Mouse (Mus musculus): ENCODE data around the gene Methig1. TPM values are rescaled to one million over a fixed set of nuclear protein-coding genes. Genes with fewer than 3 reads are reported as not detected.

Gene Methig1
- polyA plus RNA-seq, 1 experiment from 2014 or later: not detected

GRCm38 (mm10) chr15:100387544-100388223 lies 34.7 kb downstream of the Methig1 start:
- no peak overlapping the region for H3K9ac ChIP-seq
- peaks cover 4% of the 10 kb centered on the region for H3K36me3 ChIP-seq (ENCODE audit: poor library complexity, severe bottlenecking)
- no peaks in the 10 kb centered on the region for H3K9me3 ChIP-seq (replicated peaks)
- H3K4me3 ChIP-seq: no peak overlapping the region
- no peak overlapping the region for H3K4me2 ChIP-seq
- no peaks in the 10 kb centered on the region for H3K4me1 ChIP-seq
- 93% methylated on average over 17 of the region's 17 CpGs for WGBS
- H3K27me3 ChIP-seq: no peaks in the 10 kb centered on the region
- H3K27ac ChIP-seq: no peak overlapping the region
- ATAC-seq: no peak

GRCm38 (mm10) chr15:100388224-100388835 lies 35.4 kb downstream of the Methig1 start:
- Histone ChIP-seq H3K27ac (no peak overlapping the region), H3K4me1 (no peaks in the 10 kb centered on the region), H3K9ac (no peak overlapping the region), H3K4me3 (no peak overlapping the region), H3K36me3 (ENCODE audit: poor library complexity, severe bottlenecking) (peaks cover 11% of the 10 kb centered on the region), H3K27me3 (no peaks in the 10 kb centered on the region), H3K9me3 (replicated peaks) (no peaks in the 10 kb centered on the region), H3K4me2 (no peak overlapping the region)
- 94% methylated on average over 13 of the region's 16 CpGs for WGBS
- ATAC-seq: no peak

GRCm38 (mm10) chr15:100388886-100389285 lies 35.9 kb downstream of the Methig1 start:
- 59% methylated on average over 9 of the region's 9 CpGs for WGBS
- no peak overlapping the region for H3K27ac ChIP-seq
- H3K4me3 ChIP-seq: no peak overlapping the region
- H3K4me2 ChIP-seq: no peak overlapping the region
- peaks cover 16% of the 10 kb centered on the region for H3K36me3 ChIP-seq (ENCODE audit: poor library complexity, severe bottlenecking)
- H3K27me3 ChIP-seq: no peaks in the 10 kb centered on the region
- no peak for ATAC-seq
- no peaks in the 10 kb centered on the region for H3K4me1 ChIP-seq
- H3K9me3 ChIP-seq (replicated peaks): no peaks in the 10 kb centered on the region
- no peak overlapping the region for H3K9ac ChIP-seq

- ATAC-seq: no peak
- WGBS: 87% methylated on average over 7 of the region's 7 CpGs
- no peaks in the 10 kb centered on the region for H3K9me3 ChIP-seq (replicated peaks)
- no peaks in the 10 kb centered on the region for H3K27me3 ChIP-seq
- no peak overlapping the region for H3K4me2 ChIP-seq
- no peak overlapping the region for H3K9ac ChIP-seq
- H3K27ac ChIP-seq: no peak overlapping the region
- H3K4me1 ChIP-seq: no peaks in the 10 kb centered on the region
- no peak overlapping the region for H3K4me3 ChIP-seq
- peaks cover 38% of the 10 kb centered on the region for H3K36me3 ChIP-seq (ENCODE audit: poor library complexity, severe bottlenecking)
Observed at GRCm38 (mm10) chr15:100391066-100391465, 38.1 kb downstream of the Methig1 start.

GRCm38 (mm10) chr15:100391599-100391998 lies 38.6 kb downstream of the Methig1 start:
- Histone ChIP-seq H3K27me3 (no peaks in the 10 kb centered on the region), H3K36me3 (ENCODE audit: poor library complexity, severe bottlenecking) (peaks cover 43% of the 10 kb centered on the region), H3K27ac (no peak overlapping the region), H3K4me2 (no peak overlapping the region), H3K4me3 (no peak overlapping the region), H3K9me3 (replicated peaks) (no peaks in the 10 kb centered on the region), H3K4me1 (no peaks in the 10 kb centered on the region), H3K9ac (no peak overlapping the region)
- WGBS: 94% methylated on average over 7 of the region's 7 CpGs
- ATAC-seq: no peak

GRCm38 (mm10) chr15:100393016-100393415 lies 40.1 kb downstream of the Methig1 start:
- peaks cover 58% of the 10 kb centered on the region for H3K36me3 ChIP-seq (ENCODE audit: poor library complexity, severe bottlenecking)

GRCm38 (mm10) chr15:100395561-100395960 lies 42.6 kb downstream of the Methig1 start:
- Histone ChIP-seq H3K4me3 (no peak overlapping the region), H3K27ac (no peak overlapping the region), H3K9ac (no peak overlapping the region), H3K27me3 (no peaks in the 10 kb centered on the region), H3K36me3 (ENCODE audit: poor library complexity, severe bottlenecking) (peaks cover 82% of the 10 kb centered on the region), H3K4me1 (no peaks in the 10 kb centered on the region), H3K4me2 (no peak overlapping the region), H3K9me3 (replicated peaks) (no peaks in the 10 kb centered on the region)
- ATAC-seq: no peak
- WGBS: 100% methylated on average over 3 of the region's 3 CpGs

More at GRCm38 (mm10) chr15:100393016-100393415, 40.1 kb downstream of the Methig1 start:
- Histone ChIP-seq H3K9ac (no peak overlapping the region), H3K4me1 (no peaks in the 10 kb centered on the region), H3K27ac (no peak overlapping the region), H3K27me3 (no peaks in the 10 kb centered on the region), H3K9me3 (replicated peaks) (no peaks in the 10 kb centered on the region), H3K4me3 (no peak overlapping the region), H3K4me2 (no peak overlapping the region)
- 87% methylated on average over 11 of the region's 11 CpGs for WGBS
- no peak for ATAC-seq

GRCm38 (mm10) chr15:100400592-100401250 lies 47.8 kb downstream of the Methig1 start:
- H3K4me1 ChIP-seq: no peaks in the 10 kb centered on the region
- H3K4me3 ChIP-seq: no peak overlapping the region
- WGBS: 87% methylated on average over 16 of the region's 16 CpGs
- H3K36me3 ChIP-seq (ENCODE audit: poor library complexity, severe bottlenecking): peaks cover 98% of the 10 kb centered on the region
- no peaks in the 10 kb centered on the region for H3K9me3 ChIP-seq (replicated peaks)
- no peak for ATAC-seq
- no peak overlapping the region for H3K4me2 ChIP-seq
- no peaks in the 10 kb centered on the region for H3K27me3 ChIP-seq
- H3K27ac ChIP-seq: no peak overlapping the region
- H3K9ac ChIP-seq: no peak overlapping the region

- H3K9ac ChIP-seq: no peak overlapping the region
- ATAC-seq: no peak
- no peak overlapping the region for H3K4me2 ChIP-seq
- H3K4me1 ChIP-seq: no peaks in the 10 kb centered on the region
- WGBS: 97% methylated on average over 4 of the region's 4 CpGs
- peaks cover 94% of the 10 kb centered on the region for H3K36me3 ChIP-seq (ENCODE audit: poor library complexity, severe bottlenecking)
- H3K27me3 ChIP-seq: no peaks in the 10 kb centered on the region
- H3K9me3 ChIP-seq (replicated peaks): no peaks in the 10 kb centered on the region
- H3K4me3 ChIP-seq: no peak overlapping the region
- H3K27ac ChIP-seq: no peak overlapping the region
Observed at GRCm38 (mm10) chr15:100401811-100402210, 48.9 kb downstream of the Methig1 start.

- no peak overlapping the region for H3K4me2 ChIP-seq
- peaks cover 92% of the 10 kb centered on the region for H3K36me3 ChIP-seq (ENCODE audit: poor library complexity, severe bottlenecking)
- H3K4me3 ChIP-seq: no peak overlapping the region
- no peaks in the 10 kb centered on the region for H3K4me1 ChIP-seq
- WGBS: 93% methylated on average over 14 of the region's 14 CpGs
- H3K27ac ChIP-seq: no peak overlapping the region
- H3K9ac ChIP-seq: no peak overlapping the region
- ATAC-seq: no peak
- H3K27me3 ChIP-seq: no peaks in the 10 kb centered on the region
- no peaks in the 10 kb centered on the region for H3K9me3 ChIP-seq (replicated peaks)
Observed at GRCm38 (mm10) chr15:100402347-100402746, 49.4 kb downstream of the Methig1 start.

- WGBS: 89% methylated on average over 4 of the region's 4 CpGs
- H3K27me3 ChIP-seq: no peaks in the 10 kb centered on the region
- no peak overlapping the region for H3K4me3 ChIP-seq
- H3K27ac ChIP-seq: no peak overlapping the region
- H3K4me1 ChIP-seq: no peaks in the 10 kb centered on the region
- no peaks in the 10 kb centered on the region for H3K9me3 ChIP-seq (replicated peaks)
- no peak for ATAC-seq
- no peak overlapping the region for H3K9ac ChIP-seq
- H3K36me3 ChIP-seq (ENCODE audit: poor library complexity, severe bottlenecking): peaks cover 92% of the 10 kb centered on the region
- no peak overlapping the region for H3K4me2 ChIP-seq
Observed at GRCm38 (mm10) chr15:100402798-100403197, 49.8 kb downstream of the Methig1 start.

GRCm38 (mm10) chr15:100403318-100404000 lies 50.5 kb downstream of the Methig1 start:
- Histone ChIP-seq H3K27ac (no peak overlapping the region), H3K4me2 (no peak overlapping the region), H3K9ac (no peak overlapping the region), H3K4me3 (no peak overlapping the region), H3K27me3 (no peaks in the 10 kb centered on the region), H3K9me3 (replicated peaks) (no peaks in the 10 kb centered on the region), H3K4me1 (no peaks in the 10 kb centered on the region), H3K36me3 (ENCODE audit: poor library complexity, severe bottlenecking) (peaks cover 92% of the 10 kb centered on the region)
- ATAC-seq: no peak
- 93% methylated on average over 16 of the region's 16 CpGs for WGBS
